Mouse (Mus musculus): ENCODE measurements at regions not wholly inside any gene's neighbourhood (a gene's known extent, or its start where the extent isn't known, plus 50 kb on each side); places are given as distances from the start of the nearest gene placed in this dataset.

DNA sequence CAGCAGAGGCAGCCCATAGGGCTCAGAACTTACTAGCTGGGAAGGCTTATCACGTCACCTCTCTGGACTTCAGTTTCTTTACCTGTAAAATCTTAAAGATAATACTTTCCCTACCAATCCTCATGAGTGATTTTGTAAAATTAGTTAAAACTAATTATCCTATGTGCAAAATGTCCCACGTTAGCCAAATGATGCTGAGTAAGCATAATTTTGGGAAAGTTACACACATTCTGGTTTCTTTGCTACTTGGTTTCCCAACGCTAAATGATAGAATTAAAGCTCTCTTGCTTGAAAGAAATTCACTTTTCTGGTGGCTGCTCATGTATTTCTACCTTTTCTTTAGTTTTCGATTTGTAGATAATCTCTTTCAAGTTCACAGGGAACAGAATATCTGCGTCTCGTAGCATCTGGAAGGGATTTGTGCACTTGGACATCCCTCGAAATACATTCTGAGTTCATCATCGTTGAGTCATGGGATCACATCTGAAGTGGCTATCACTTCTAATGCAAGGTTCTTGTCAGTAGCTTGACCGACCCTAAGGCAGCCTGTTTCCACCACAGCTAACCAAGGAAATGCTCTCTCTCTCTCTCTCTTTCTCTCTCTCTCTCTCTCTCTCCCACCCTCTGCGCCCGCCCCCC is 114.3 kb upstream of the BC052040 start:
- TF ChIP-seq CTCF (IDR thresholded peaks at IDR 0.05; ENCODE audit: borderline replicate concordance, insufficient read depth, low read depth, low read length) (no peak), POLR2A (IDR thresholded peaks at IDR 0.05; ENCODE audit: borderline replicate concordance, insufficient read depth, low read length) (no peak)
